Mouse (Mus musculus) cerebellum, postnatal 25 days (tissue): ENCODE results near the gene Pde6g.
"Not testable (repeated sequence)": the region's sequence is repeated elsewhere in the genome, so short reads cannot be mapped to it uniquely, and the experiment has no call there.

Experiments used
- DNase-seq, 2 experiments: peaks; one replicate each; pipeline ENCODE4 v3.0.0; 2021; ENCODE audit warnings: mixed read lengths in 2 of 2

Gene Pde6g

DNA sequence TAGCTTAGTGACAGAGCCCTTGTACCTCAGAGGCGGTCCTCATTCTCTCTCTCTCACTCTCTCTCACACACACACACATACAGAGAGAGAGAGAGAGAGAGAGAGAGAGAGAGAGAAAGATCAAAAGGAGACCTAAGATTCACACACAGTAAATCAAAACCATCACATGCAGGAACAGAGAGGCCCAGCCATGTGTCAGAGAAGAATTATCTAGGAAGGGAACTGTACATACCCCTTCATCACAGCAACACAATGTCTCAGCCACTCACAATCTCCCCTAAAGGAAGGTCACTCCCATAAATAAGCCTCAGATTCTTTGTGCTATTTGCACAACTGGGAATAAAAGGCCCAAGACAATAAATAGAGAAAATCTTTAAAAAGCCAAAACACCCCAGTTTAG lies 34.7 kb downstream of the Pde6g start:
- no peak for DNase-seq

DNA sequence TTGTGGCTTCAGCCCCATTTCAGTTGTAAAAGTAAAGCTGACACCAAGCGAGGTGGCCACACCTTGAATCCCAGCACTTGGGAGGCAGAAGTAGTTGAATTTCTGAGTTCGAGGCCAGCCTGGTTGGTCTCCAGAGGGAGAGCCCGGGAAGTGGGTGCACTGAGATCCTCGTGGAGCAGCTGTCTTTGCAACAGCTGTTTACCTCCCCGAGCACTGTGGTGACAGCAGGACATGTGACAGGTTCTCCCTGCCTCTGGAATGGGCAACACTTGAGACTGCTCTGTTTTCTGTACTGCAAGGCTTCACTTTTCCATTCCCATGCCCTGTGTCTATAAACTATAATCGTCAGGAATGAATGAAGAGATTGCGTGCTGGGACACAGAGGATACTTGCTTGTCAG lies 35.4 kb downstream of the Pde6g start:
- DNase-seq: no peak

DNA sequence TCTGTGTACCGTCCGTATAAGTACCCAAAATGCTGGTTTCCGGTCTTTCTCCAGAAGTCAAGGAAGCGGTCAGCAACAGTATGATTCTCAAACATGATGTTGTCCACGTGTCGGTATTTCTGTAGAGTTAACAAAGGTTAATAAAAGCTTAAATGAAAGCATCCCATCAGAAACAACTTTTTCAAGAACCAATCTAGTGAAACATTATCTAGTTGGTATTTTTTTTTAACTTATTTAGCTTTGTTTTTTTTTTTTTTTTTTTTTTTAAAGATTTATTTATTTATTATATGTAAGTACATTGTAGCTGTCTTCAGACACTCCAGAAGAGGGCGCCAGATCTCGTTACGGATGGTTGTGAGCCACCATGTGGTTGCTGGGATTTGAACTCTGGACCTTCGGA lies 39.7 kb downstream of the Pde6g start:
- DNase-seq: not testable (repeated sequence)

DNA sequence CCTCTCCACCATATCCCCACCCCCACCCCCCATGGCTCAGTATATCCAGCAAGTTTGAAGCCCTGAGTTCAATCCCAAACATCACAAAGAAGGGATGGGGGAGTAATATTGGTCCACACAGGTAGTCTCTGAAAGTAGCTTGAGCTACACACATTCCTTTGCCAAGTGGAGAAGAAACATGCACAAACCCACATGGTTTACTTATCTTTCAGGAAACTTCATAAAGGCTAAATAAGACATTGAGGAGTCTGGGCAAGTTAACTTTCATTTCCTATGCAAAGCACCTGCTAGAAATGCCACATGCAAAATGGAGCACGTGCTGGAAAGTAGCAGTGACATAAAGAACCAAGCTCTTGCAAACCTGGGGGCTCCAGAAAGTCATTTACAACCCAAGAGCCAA lies 46.9 kb downstream of the Pde6g start:
- DNase-seq: no peak

DNA sequence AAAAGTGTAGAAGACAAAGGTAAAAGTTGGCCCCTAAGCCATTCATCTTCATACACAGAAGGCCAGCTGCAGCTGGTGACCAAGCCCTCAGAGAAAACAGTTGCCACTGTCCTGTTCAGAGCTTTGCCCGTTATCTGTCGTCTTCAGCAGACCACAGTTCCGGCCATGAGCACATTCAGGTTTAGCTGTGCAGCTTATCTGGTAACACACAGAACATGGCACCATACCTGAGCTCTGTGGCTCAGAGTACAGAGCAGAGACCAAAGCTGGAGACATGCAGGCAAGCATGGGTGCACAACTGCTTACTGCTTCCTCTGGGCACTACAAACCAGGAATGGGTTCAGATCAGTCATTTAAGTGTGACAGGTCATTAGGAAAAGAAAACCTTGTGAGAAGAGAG lies 47.4 kb downstream of the Pde6g start:
- DNase-seq: no peak

DNA sequence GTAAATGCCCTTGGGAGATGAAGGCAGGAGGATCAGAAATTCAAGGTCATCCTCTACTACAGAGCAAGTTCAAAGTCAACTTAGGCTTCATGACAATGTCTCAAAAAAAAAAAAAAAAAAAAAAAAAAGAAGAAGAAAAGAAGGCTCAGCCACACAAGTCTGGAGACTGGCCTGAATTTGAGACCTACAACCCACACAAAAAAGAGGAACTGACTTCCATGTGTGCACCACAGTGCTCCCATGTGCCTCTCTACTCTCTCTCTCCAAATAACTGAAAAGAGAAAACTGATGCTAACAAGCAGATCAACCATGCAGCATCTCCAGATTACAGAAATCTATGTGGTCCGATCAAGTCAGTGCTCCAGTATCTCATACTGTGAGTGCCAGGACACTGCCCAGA lies 48.5 kb downstream of the Pde6g start:
- no peak for DNase-seq

DNA sequence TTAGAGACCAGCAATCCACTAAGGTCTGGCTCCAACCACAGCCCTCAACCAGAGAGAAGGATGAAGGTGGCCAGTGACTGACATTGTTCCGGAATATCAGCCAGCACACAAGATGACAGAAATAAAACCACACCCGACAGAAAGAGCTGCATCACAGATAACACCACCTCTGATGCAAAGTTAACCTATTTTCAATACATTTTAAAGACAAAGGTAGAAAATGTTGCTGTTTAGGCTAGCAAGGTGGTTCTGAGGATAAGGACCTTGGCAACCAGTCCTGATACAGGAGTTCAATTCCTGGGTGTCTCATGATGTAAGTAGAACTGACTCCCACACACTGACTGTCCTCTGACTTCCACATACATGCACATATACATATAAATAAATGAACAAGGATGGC lies 54.0 kb downstream of the Pde6g start:
- no peak for DNase-seq
